Mouse (Mus musculus): ENCODE results near the gene Ptges2. TPM values are rescaled to one million over a fixed set of nuclear protein-coding genes. Genes with fewer than 3 reads are reported as not detected.

Ptges2 gene
- polyA plus RNA-seq, 1 experiment from 2014 or later = 44.9 TPM

DNA sequence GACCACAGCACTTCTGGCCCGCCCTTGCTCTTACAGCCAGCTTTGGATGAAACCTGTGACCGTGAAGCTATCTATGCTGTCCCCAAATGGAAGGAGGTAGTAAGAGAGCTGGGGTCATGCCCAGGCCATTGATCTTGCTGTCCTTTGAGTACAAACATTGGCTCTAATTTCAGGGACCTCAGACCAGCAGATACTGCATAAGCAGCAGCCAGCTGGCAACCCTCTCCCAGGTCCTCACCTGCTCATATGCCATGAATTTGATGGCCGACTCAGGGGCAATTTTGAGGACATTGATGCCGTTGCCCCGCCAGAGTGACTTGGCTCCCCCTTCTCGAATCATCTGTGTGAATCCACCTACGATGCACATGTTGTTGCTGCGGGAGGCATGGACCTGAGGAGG is 21.8 kb downstream of the Ptges2 start:
- Histone ChIP-seq H3K36me3 (peaks cover 79% of the 10 kb centered on the region), H3K9me3 (replicated peaks) (no peaks in the 10 kb centered on the region), H3K27ac (ENCODE audit: poor library complexity, severe bottlenecking) (no peak overlapping the region), H3K4me3 (no peak overlapping the region), H3K9ac (no peak overlapping the region), H3K4me2 (no peak overlapping the region), H3K4me1 (replicated peaks) (peaks cover 2% of the 10 kb centered on the region), H3K27me3 (replicated peaks) (no peaks in the 10 kb centered on the region)
- WGBS = 92% methylated on average over 8 of the region's 8 CpGs
- ATAC-seq (ENCODE audit: insufficient number of reproducible peaks, low FRiP score) = no peak

DNA sequence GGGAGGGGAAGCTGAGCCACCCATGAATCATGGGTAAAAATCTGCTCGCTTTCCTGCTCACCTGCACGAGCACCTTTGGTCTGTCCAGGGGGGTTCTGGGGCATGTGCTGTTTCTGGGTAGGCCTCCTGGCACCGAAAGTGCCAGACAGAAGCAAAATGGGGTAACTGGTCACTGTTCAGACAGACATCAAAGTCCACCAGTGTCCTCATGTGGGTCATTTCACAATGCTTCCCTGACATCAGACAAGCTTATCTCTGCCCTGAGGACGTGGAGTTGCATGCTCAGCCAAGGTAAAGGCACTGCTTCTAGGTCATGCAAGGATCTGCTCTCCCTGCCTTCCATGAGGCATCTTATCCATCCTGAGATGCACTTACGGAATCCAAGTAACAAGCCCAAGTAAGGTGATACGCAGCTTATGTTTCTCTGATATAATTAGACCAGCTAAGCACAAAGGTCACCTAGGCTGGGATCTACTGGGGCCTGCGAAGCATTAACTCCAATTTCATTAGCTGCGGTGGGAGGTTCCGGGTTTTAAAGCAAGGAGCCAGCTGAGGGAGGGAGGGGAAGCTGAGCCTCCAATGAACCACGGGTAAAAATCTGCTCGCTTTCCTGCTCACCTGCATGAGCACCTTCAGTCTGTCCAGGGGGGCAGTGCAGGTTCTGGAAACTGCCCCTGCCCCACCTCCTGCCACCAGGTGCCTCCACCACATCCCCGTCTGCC is 22.9 kb downstream of the Ptges2 start:
- no peak for ATAC-seq (ENCODE audit: insufficient number of reproducible peaks, low FRiP score)
- H3K27me3 ChIP-seq (replicated peaks) = no peaks in the 10 kb centered on the region
- H3K27ac ChIP-seq (ENCODE audit: poor library complexity, severe bottlenecking) = no peak overlapping the region
- H3K36me3 ChIP-seq = peaks cover 76% of the 10 kb centered on the region
- no peak overlapping the region for H3K4me3 ChIP-seq
- no peak overlapping the region for H3K9ac ChIP-seq
- no peak overlapping the region for H3K4me2 ChIP-seq
- peaks cover 13% of the 10 kb centered on the region for H3K4me1 ChIP-seq (replicated peaks)
- H3K9me3 ChIP-seq (replicated peaks) = no peaks in the 10 kb centered on the region
- 83% methylated on average over 12 of the region's 12 CpGs for WGBS

DNA sequence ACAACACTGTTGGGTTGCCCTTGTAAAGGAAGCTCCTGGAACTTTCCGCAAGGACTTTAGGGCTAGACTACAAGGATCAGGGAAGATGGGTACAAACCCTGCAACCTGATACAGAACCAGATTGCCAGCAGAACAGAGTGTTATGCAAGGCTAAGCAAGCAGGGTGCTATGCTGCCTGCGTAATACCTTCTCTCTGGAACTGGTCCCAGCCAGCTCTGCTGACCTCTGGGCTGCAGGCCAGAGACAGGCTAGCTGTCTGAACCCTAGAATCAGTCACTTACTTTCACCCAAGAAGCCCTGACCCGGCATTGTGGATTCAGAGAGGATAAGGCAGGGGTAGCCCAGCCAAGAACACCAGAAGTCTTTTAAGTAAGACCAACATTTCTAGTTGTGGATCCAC is 23.7 kb downstream of the Ptges2 start:
- Histone ChIP-seq H3K9ac (no peak overlapping the region), H3K4me1 (replicated peaks) (peaks cover 18% of the 10 kb centered on the region), H3K9me3 (replicated peaks) (no peaks in the 10 kb centered on the region), H3K27ac (ENCODE audit: poor library complexity, severe bottlenecking) (no peak overlapping the region), H3K27me3 (replicated peaks) (no peaks in the 10 kb centered on the region), H3K36me3 (peaks cover 69% of the 10 kb centered on the region), H3K4me3 (no peak overlapping the region), H3K4me2 (no peak overlapping the region)
- ATAC-seq (ENCODE audit: insufficient number of reproducible peaks, low FRiP score) = no peak
- WGBS = 86% methylated on average over 3 of the region's 3 CpGs

DNA sequence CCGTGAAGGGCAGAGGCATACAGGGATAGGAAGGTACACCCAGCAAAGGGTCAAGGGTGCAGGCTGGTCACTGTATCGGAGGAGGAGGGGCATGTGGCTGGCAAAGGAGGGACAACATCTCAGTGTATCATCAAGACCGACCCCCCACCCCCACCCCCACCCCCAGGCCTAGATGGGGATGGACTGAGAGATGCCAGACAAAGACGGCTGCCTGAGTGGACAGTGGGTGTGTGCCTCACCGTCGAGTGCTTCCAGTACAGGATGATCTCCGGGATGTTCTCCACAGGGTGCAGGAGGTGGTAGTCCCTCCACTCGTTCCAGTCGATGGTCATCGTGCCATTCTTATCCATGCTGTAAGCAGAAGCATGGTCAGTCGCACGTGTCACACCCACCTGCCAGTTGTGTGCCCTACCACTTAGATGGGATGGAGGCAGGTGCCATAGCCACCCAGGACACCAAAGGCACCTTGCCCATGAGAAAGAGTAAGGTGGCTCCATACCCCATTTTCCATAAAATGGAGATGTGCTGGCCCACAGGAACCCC is 24.4 kb downstream of the Ptges2 start:
- Histone ChIP-seq H3K27ac (ENCODE audit: poor library complexity, severe bottlenecking) (no peak overlapping the region), H3K4me2 (no peak overlapping the region), H3K9me3 (replicated peaks) (no peaks in the 10 kb centered on the region), H3K4me1 (replicated peaks) (peaks cover 25% of the 10 kb centered on the region), H3K4me3 (no peak overlapping the region), H3K9ac (no peak overlapping the region), H3K36me3 (peaks cover 61% of the 10 kb centered on the region), H3K27me3 (replicated peaks) (no peaks in the 10 kb centered on the region)
- WGBS = 90% methylated on average over 12 of the region's 12 CpGs
- ATAC-seq (ENCODE audit: insufficient number of reproducible peaks, low FRiP score) = no peak

DNA sequence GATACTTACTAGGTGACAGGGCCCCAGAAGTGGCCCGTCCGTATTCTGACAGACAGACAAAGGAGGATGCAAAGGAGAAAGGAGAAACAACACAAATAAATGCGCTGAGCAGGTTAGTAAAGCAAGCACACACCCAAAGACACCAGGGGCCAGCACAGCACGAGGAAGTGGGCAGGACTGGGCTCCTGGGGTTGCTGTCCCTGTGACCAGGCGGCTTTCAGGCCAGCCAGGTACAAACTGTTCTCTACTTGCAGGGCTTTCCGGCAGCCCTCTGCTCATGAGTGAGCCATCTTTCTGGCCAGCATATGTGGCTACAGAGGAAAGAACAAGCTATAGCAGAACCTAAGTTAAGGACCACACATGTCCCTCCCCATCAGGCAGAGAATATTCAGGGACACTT is 25.0 kb downstream of the Ptges2 start:
- Histone ChIP-seq H3K4me2 (no peak overlapping the region), H3K36me3 (peaks cover 56% of the 10 kb centered on the region), H3K4me3 (no peak overlapping the region), H3K27me3 (replicated peaks) (no peaks in the 10 kb centered on the region), H3K27ac (ENCODE audit: poor library complexity, severe bottlenecking) (no peak overlapping the region), H3K4me1 (replicated peaks) (peaks cover 31% of the 10 kb centered on the region), H3K9ac (no peak overlapping the region), H3K9me3 (replicated peaks) (no peaks in the 10 kb centered on the region)
- WGBS = 84% methylated on average over 6 of the region's 6 CpGs
- ATAC-seq (ENCODE audit: insufficient number of reproducible peaks, low FRiP score) = no peak

DNA sequence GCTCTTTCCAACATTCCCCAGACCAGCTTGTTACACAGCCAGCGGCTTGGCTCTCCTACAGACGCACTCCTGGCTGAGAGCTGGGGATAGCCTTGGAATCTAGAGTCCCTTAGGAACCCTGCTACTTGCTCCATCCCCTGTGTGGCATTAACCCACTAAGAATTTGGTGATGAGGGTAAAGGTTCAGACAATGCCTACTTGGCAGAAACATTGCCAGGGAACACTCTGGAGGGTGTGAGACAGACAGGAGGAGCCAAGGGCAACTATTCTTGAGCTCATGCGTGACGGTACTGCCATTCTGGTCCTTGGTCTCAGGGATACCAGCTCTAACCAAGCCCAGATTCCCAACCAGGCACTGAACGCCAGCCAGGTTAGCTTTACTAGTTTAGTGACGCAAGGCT is 26.2 kb downstream of the Ptges2 start:
- no peak overlapping the region for H3K9ac ChIP-seq
- no peak for ATAC-seq (ENCODE audit: insufficient number of reproducible peaks, low FRiP score)
- no peaks in the 10 kb centered on the region for H3K27me3 ChIP-seq (replicated peaks)
- no peak overlapping the region for H3K27ac ChIP-seq (ENCODE audit: poor library complexity, severe bottlenecking)
- WGBS = 91% methylated on average over 6 of the region's 6 CpGs
- H3K36me3 ChIP-seq = peaks cover 44% of the 10 kb centered on the region
- H3K9me3 ChIP-seq (replicated peaks) = no peaks in the 10 kb centered on the region
- no peak overlapping the region for H3K4me2 ChIP-seq
- H3K4me3 ChIP-seq = no peak overlapping the region
- H3K4me1 ChIP-seq (replicated peaks) = peaks cover 32% of the 10 kb centered on the region

DNA sequence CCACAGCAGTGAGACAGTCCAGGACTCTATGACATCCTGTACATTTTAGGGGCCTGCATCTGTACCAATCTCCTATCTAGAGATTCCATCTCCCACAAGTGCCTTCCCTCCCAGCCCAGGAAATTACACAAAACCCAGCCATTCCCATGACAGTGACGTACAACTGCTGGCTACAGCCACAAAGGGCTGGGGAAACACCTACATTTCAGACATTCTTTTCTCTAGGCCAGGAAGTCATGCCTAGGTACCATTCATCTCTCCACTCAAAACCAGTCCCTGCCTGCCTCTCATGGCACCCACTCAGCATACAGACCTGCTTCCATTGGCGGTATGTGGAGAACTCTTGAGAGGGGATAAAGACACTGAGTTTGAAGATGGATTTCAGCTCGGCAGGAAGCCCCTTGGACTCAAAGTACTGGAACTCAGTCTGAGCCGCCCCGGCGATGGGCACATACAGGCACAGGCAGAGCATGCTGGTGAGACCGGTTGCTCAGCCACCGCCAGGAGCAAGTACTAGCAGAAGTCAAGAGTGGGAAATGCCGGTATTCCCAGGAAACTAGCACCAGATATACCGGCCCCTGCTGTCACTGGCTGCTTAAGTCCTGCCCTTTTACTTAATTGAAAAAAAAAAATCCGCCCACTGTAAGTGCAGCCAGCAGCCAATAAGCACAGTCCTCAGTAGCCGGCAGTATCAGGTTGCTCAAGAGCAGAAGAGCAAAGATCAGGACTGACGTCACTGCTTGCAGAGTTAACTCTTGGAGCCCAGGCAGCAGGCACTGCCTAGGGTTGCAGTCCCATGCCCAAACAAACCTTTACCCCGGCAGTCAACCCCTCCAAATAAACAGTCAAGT is 28.0 kb downstream of the Ptges2 start:
- Histone ChIP-seq H3K4me3 (peak overlapping the region; percentile 46), H3K9me3 (replicated peaks) (no peaks in the 10 kb centered on the region), H3K4me1 (replicated peaks) (peaks cover 44% of the 10 kb centered on the region), H3K36me3 (peaks cover 25% of the 10 kb centered on the region), H3K4me2 (peak overlapping the region; percentile 81), H3K27ac (ENCODE audit: poor library complexity, severe bottlenecking) (peak overlapping the region; percentile 79), H3K27me3 (replicated peaks) (no peaks in the 10 kb centered on the region), H3K9ac (peak overlapping the region; percentile 53)
- ATAC-seq (ENCODE audit: insufficient number of reproducible peaks, low FRiP score) = peak; percentile 89
- WGBS = under 1% methylated on average over 14 of the region's 14 CpGs

DNA sequence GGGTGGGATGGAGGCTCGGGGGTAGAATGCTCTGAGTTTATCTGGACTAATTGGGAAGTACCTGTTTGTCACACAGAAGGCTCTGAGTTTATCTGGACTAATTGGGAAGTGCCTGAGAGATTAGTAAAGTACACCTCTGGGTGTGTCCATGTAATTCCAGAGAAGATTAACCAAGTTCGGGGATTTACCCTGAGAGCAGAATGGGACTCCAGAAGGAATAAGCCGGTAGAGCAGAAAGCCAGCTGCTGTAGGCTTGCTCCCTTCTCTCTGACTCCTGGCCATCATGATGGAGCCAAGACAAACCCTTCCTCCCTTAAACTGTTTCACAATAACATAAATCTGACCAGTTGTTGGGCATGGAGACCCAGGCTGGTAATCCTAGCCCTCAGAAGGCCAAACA is 29.1 kb downstream of the Ptges2 start:
- H3K4me3 ChIP-seq = no peak overlapping the region
- H3K27me3 ChIP-seq (replicated peaks) = no peaks in the 10 kb centered on the region
- no peak overlapping the region for H3K9ac ChIP-seq
- peaks cover 55% of the 10 kb centered on the region for H3K4me1 ChIP-seq (replicated peaks)
- H3K27ac ChIP-seq (ENCODE audit: poor library complexity, severe bottlenecking) = peak overlapping the region; percentile 79
- peaks cover 14% of the 10 kb centered on the region for H3K36me3 ChIP-seq
- H3K9me3 ChIP-seq (replicated peaks) = no peaks in the 10 kb centered on the region
- WGBS = 28% methylated on average over 3 of the region's 3 CpGs
- H3K4me2 ChIP-seq = no peak overlapping the region
- no peak for ATAC-seq (ENCODE audit: insufficient number of reproducible peaks, low FRiP score)

DNA sequence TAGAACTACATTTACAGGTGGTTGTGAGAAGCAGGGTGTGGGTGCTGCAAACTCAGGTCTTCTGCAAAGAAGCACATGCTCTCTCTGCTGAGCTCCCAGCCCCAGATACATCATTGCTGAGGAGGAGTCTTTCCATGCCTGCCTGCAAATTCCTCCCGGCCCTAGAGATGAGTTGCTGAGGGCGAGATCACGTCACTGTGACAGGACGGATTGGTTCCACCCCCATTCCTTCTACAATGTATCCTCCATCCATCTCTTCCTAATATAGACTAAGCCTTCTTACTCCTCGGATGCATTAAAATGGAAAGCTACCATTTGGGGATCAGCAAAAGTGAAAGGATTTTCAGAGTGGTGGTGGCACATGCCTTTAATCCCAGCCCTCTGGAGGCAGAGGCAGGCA is 29.9 kb downstream of the Ptges2 start:
- Histone ChIP-seq H3K27ac (ENCODE audit: poor library complexity, severe bottlenecking) (peak overlapping the region; percentile 79; the same call in 1 of the 2 replicates), H3K4me1 (replicated peaks) (peaks cover 61% of the 10 kb centered on the region), H3K4me2 (no peak overlapping the region), H3K27me3 (replicated peaks) (no peaks in the 10 kb centered on the region), H3K9ac (no peak overlapping the region), H3K9me3 (replicated peaks) (no peaks in the 10 kb centered on the region), H3K36me3 (peaks cover 7% of the 10 kb centered on the region), H3K4me3 (no peak overlapping the region)
- WGBS = 53% methylated on average over 5 of the region's 5 CpGs
- no peak for ATAC-seq (ENCODE audit: insufficient number of reproducible peaks, low FRiP score)

DNA sequence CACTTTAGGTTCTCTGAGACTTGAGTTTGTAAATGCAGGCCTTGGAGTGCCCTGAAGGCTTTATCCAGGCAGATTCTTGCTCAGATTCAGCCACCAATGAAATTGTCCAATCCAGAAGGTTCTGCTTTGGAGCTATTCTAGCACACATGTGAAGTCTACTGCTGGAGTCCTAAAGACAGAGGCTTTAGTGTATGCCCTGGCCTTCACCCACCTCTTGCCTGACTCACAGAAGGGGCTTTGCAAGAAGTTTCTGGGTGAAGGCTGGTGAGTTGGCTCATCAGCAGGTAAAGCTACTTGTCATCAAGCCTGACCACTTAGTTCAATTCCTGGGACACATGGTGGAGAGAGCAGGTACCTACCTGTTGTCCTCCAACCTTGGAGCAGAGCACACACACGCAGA is 30.4 kb downstream of the Ptges2 start:
- Histone ChIP-seq H3K9me3 (replicated peaks) (no peaks in the 10 kb centered on the region), H3K9ac (no peak overlapping the region), H3K36me3 (0 out of 2 replicates have a peak, but pooled peaks cover 2% of the 10 kb centered on the region), H3K27me3 (replicated peaks) (no peaks in the 10 kb centered on the region), H3K4me1 (replicated peaks) (peaks cover 65% of the 10 kb centered on the region), H3K4me2 (no peak overlapping the region), H3K27ac (ENCODE audit: poor library complexity, severe bottlenecking) (no peak overlapping the region), H3K4me3 (no peak overlapping the region)
- 91% methylated on average over 1 of the region's 1 CpGs for WGBS
- no peak for ATAC-seq (ENCODE audit: insufficient number of reproducible peaks, low FRiP score)

DNA sequence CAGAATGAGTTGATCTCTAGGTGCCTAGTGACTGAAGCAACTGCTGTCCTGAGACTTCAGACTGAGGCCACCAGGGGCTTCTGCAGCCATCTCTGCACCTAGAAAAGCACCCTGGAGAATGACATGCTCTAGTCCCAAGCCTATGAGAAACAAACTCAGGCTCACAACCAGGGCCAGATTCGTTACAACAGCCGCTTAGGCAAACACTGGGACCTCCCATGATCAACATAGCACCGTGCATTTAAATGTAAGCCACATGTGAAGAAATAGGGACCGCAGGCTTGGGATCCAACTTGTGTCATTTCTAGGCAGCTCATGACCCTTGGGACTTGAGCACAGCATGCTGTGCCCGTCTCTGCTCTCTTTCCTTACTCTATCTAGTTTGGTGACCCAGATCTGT is 32.0 kb downstream of the Ptges2 start:
- 84% methylated on average over 5 of the region's 5 CpGs for WGBS
- ATAC-seq (ENCODE audit: insufficient number of reproducible peaks, low FRiP score) = no peak

More for the DNA sequence above, 32.0 kb downstream of the Ptges2 start:
- Histone ChIP-seq H3K4me3 (no peak overlapping the region), H3K4me1 (replicated peaks) (peaks cover 68% of the 10 kb centered on the region), H3K9ac (no peak overlapping the region), H3K4me2 (no peak overlapping the region), H3K27ac (ENCODE audit: poor library complexity, severe bottlenecking) (no peak overlapping the region), H3K27me3 (replicated peaks) (no peaks in the 10 kb centered on the region), H3K9me3 (replicated peaks) (no peaks in the 10 kb centered on the region), H3K36me3 (no peaks in the 10 kb centered on the region)

Measured in heart, embryonic 12.5 days (tissue).